Mouse (Mus musculus): ENCODE measurements around the gene Dnmt3c.
A peak's percentile ranks its signal among the peaks of the same experiment; 100 is the strongest.

Gene Dnmt3c

DNA sequence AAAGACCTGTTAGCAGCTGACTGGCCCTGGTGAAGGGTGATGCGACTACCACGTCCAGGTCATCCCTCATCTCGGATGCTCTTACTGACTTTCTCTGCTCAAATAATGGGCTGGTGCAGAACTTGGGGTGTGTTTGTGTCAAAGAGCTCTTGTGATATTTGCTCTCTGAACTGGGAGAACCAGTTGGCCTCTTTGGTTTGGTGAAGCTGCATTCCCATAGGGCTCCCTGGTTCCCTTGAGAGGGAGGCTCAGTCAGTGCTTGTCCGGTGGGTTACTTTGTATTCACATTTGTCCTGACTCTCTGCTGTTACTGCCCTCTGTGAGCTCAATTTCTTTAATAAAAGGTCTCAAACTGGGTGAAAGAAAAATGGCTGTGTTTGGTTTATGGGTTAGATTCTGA is 76.5 kb downstream of the Dnmt3c start:
- no peaks in the 10 kb centered on the region for H3K9me3 ChIP-seq (ENCODE audit: low read length)
- no peaks in the 10 kb centered on the region for H3K27me3 ChIP-seq (ENCODE audit: insufficient read depth, low read length)
- H3K36me3 ChIP-seq (ENCODE audit: insufficient read depth, low read length) = peaks cover 37% of the 10 kb centered on the region
- H3K4me3 ChIP-seq (replicated peaks; ENCODE audit: low read length) = no peak overlapping the region
- H3K4me1 ChIP-seq (replicated peaks; ENCODE audit: low read depth, low read length) = peaks cover 25% of the 10 kb centered on the region
- TF ChIP-seq POU5F1 (IDR thresholded peaks at IDR 0.05; ENCODE audit: borderline replicate concordance, low read length) (no peak), CTCF (conservative IDR thresholded peaks at IDR 0.05; ENCODE audit: low read length) (no peak), NANOG (IDR thresholded peaks at IDR 0.05; ENCODE audit: borderline replicate concordance, low read length) (no peak)

DNA sequence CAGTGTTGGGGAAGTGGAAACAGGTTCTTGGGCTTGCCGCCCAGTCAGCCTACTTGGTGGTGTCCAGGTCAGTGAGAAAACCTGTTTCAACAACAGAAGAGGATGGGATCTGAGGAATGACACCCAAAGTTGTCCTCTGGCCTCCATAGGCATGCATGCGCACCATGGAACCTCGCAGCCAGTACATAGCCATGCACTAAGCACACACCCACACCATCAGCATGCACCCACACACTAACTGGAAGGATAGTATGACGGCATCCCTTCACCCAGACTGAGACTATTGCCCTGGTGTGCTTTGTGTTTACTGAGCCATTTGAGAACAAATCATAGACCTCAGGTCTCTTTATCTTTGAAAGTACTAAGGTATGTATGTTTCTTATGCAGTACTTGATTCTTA is 79.0 kb downstream of the Dnmt3c start:
- no peak overlapping the region for H3K4me3 ChIP-seq (replicated peaks; ENCODE audit: low read length)
- H3K9me3 ChIP-seq (ENCODE audit: low read length) = no peaks in the 10 kb centered on the region
- TF ChIP-seq CTCF (conservative IDR thresholded peaks at IDR 0.05; ENCODE audit: low read length) (no peak), NANOG (IDR thresholded peaks at IDR 0.05; ENCODE audit: borderline replicate concordance, low read length) (no peak), POU5F1 (IDR thresholded peaks at IDR 0.05; ENCODE audit: borderline replicate concordance, low read length) (no peak)
- H3K4me1 ChIP-seq (replicated peaks; ENCODE audit: low read depth, low read length) = peaks cover 33% of the 10 kb centered on the region
- peaks cover 6% of the 10 kb centered on the region for H3K27me3 ChIP-seq (ENCODE audit: insufficient read depth, low read length)
- peaks cover 16% of the 10 kb centered on the region for H3K36me3 ChIP-seq (ENCODE audit: insufficient read depth, low read length)

DNA sequence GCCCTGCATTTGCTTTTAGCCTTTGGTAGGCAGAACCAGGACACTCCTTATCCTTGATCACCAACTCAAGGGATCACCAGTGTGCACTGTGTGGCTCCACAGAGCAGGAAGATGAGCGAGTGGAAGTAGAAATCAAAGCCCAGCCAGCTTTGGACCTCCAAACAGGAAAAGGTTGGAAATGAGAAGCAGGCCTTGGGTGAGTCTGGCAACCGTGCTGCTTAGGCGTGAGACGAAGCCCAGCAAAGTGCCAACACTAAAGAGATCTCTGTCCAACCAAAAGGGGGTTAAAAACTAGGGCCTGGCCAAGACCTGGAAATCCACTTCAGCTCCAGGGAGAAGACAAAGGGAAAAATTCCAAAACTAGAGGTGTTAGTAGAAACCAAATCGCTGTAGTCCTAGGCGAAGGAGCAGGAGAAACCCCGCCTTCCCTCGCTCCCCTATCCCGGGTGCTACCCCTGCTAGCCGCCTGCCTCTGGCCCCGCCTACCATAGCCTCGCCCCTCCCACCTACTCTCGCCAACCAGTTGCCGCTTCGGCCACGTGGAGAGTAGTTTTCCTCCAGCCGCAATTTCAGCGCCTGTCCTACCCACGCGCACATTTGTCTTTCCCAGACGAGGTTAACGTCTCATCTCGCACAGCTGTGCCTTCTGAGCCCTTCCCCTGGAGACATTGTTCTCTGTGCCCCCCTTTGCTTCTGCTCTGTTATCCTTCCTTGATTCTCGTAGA is 82.3 kb downstream of the Dnmt3c start:
- H3K27me3 ChIP-seq (ENCODE audit: insufficient read depth, low read length) = peaks cover 12% of the 10 kb centered on the region
- H3K4me1 ChIP-seq (replicated peaks; ENCODE audit: low read depth, low read length) = peaks cover 21% of the 10 kb centered on the region
- H3K4me3 ChIP-seq (replicated peaks; ENCODE audit: low read length) = peak overlapping the region; percentile 71
- H3K36me3 ChIP-seq (ENCODE audit: insufficient read depth, low read length) = no peaks in the 10 kb centered on the region
- no peak for TF ChIP-seq NANOG (IDR thresholded peaks at IDR 0.05; ENCODE audit: borderline replicate concordance, low read length)
- no peak for TF ChIP-seq CTCF (conservative IDR thresholded peaks at IDR 0.05; ENCODE audit: low read length)
- TF ChIP-seq POU5F1 (IDR thresholded peaks at IDR 0.05; ENCODE audit: borderline replicate concordance, low read length) = no peak
- no peaks in the 10 kb centered on the region for H3K9me3 ChIP-seq (ENCODE audit: low read length)

Data from E14TG2a.4 (cell line).